Mouse (Mus musculus) MEL (cell line): Measurements from ENCODE around the gene Meaf6. TPM values are rescaled to one million over a fixed set of nuclear protein-coding genes. Genes with fewer than 3 reads are reported as not detected.

ENCODE experiments used
- DNase-seq: peaks from one replicate; pipeline ENCODE4 v3.0.0; 2011; ENCODE audit warnings: low read depth, low spot score
- H3K27ac ChIP-seq: 2 replicates; pipeline ENCODE4 v1.5.1; 2012; ENCODE audit warnings: low read depth, mild to moderate bottlenecking, control low read depth, low read length, moderate library complexity; ENCODE audit not compliant: control insufficient read depth
- H3K27me3 ChIP-seq, 2 experiments: fragments of 150-350 bp in 1 of 2; sonication (generic) in 1 of 2; 2 replicates each; pipeline ENCODE4 v1.6.1; 2012; ENCODE audit warnings: low read length in 2 of 2, mild to moderate bottlenecking in 2 of 2, improper control_type of control experiment in 1 of 2, moderate library complexity in 1 of 2; ENCODE audit not compliant: insufficient read depth in 2 of 2, control insufficient read depth in 1 of 2
- H3K36me3 ChIP-seq, 2 experiments: 2 replicates each; pipeline ENCODE4 v1.6.1; 2012 to 2014; ENCODE audit warnings: low read length in 2 of 2, improper control_type of control experiment in 1 of 2, inconsistent platforms in 1 of 2, mild to moderate bottlenecking in 1 of 2; ENCODE audit not compliant: insufficient read depth in 2 of 2, control insufficient read depth in 1 of 2
- H3K4me1 ChIP-seq, 2 experiments: fragments of 150-350 bp in 1 of 2; sonication (generic) in 1 of 2; 2 replicates each; pipeline ENCODE4 v1.6.1; 2012; ENCODE audit warnings: low read length in 2 of 2, improper control_type of control experiment in 1 of 2, mild to moderate bottlenecking in 1 of 2; ENCODE audit not compliant: insufficient read depth in 2 of 2, control insufficient read depth in 1 of 2
- H3K4me3 ChIP-seq, 2 experiments: fragments of 150-350 bp in 1 of 2; sonication (generic) in 1 of 2; 2 replicates each; pipeline ENCODE4 v1.5.1; 2012; ENCODE audit warnings: low read depth in 2 of 2, low read length in 2 of 2, mild to moderate bottlenecking in 2 of 2, moderate library complexity in 2 of 2, control low read depth in 1 of 2, improper control_type of control experiment in 1 of 2; ENCODE audit not compliant: control insufficient read depth in 1 of 2, insufficient read depth in 1 of 2
- H3K79me2 ChIP-seq: 2 replicates; pipeline ENCODE4 v1.6.1; 2012; ENCODE audit warnings: mild to moderate bottlenecking, low read length, moderate library complexity; ENCODE audit not compliant: control insufficient read depth, poor library complexity, insufficient read depth
- H3K9ac ChIP-seq: 2 replicates; pipeline ENCODE4 v1.6.1; 2012; ENCODE audit warnings: low read depth, mild to moderate bottlenecking, control low read depth, low read length, moderate library complexity; ENCODE audit not compliant: control insufficient read depth, poor library complexity, severe bottlenecking
- H3K9me3 ChIP-seq: fragments of 150-350 bp; sonication (generic); replicated peaks from 2 replicates; pipeline ENCODE4 v1.6.1; 2012; ENCODE audit warnings: mild to moderate bottlenecking, low read length, improper control_type of control experiment, moderate library complexity; ENCODE audit not compliant: insufficient read depth
- CHD1 ChIP-seq: IDR thresholded peaks from 2 replicates; pipeline ENCODE4 v1.6.1; 2012; ENCODE audit warnings: low read depth, mild to moderate bottlenecking, inconsistent platforms, low read length, improper control_type of control experiment
- CTCF ChIP-seq, 3 experiments: IDR thresholded peaks in 2 of 3; conservative IDR thresholded peaks in 1 of 3; 2 replicates each; pipeline ENCODE4 v1.5.1; 2011 to 2012; ENCODE audit warnings: low read length in 3 of 3, low read depth in 2 of 3, mild to moderate bottlenecking in 2 of 3, improper control_type of control experiment in 1 of 3, inconsistent platforms in 1 of 3, mixed read lengths in 1 of 3, moderate library complexity in 1 of 3; ENCODE audit not compliant: control insufficient read depth in 1 of 3, insufficient read depth in 1 of 3, poor library complexity in 1 of 3, severe bottlenecking in 1 of 3
- E2F4 ChIP-seq: IDR thresholded peaks from 2 replicates; pipeline ENCODE4 v1.6.1; 2011; ENCODE audit warnings: low read depth, low read length, improper control_type of control experiment, borderline replicate concordance
- ELF1 ChIP-seq: IDR thresholded peaks from 2 replicates; pipeline ENCODE4 v1.6.1; 2014; ENCODE audit warnings: low read depth, mild to moderate bottlenecking, inconsistent platforms, low read length, improper control_type of control experiment, moderate library complexity
- EP300 ChIP-seq, 2 experiments: IDR thresholded peaks; 2 replicates each; pipeline ENCODE4 v1.6.1; 2011; ENCODE audit warnings: improper control_type of control experiment in 2 of 2, low read length in 2 of 2, low read depth in 1 of 2, mild to moderate bottlenecking in 1 of 2
- ETS1 ChIP-seq: IDR thresholded peaks from 2 replicates; pipeline ENCODE4 v1.6.1; 2012; ENCODE audit warnings: low read depth, mild to moderate bottlenecking, inconsistent platforms, low read length, improper control_type of control experiment, moderate library complexity
- GATA1 ChIP-seq: IDR thresholded peaks from 2 replicates; pipeline ENCODE4 v1.6.1; 2011; ENCODE audit warnings: low read depth, low read length, improper control_type of control experiment
- JUND ChIP-seq: IDR thresholded peaks from 2 replicates; pipeline ENCODE4 v1.6.1; 2011; ENCODE audit warnings: low read depth, mild to moderate bottlenecking, improper control_type of control experiment, low read length
- MAX ChIP-seq: IDR thresholded peaks from 2 replicates; pipeline ENCODE4 v1.6.1; 2011; ENCODE audit warnings: low read length, improper control_type of control experiment
- MXI1 ChIP-seq: IDR thresholded peaks from 2 replicates; pipeline ENCODE4 v1.6.1; 2011; ENCODE audit warnings: mild to moderate bottlenecking, low read depth, low read length, improper control_type of control experiment
- MYB ChIP-seq: IDR thresholded peaks from 2 replicates; pipeline ENCODE4 v1.6.1; 2011; ENCODE audit warnings: mild to moderate bottlenecking, low read depth, low read length, improper control_type of control experiment
- NELFE ChIP-seq: IDR thresholded peaks from 2 replicates; pipeline ENCODE4 v1.6.1; 2011; ENCODE audit warnings: low read depth, low read length, improper control_type of control experiment
- NRF1 ChIP-seq: IDR thresholded peaks from 2 replicates; pipeline ENCODE4 v1.6.1; 2014; ENCODE audit warnings: low read depth, mild to moderate bottlenecking, inconsistent platforms, low read length, improper control_type of control experiment, moderate library complexity; ENCODE audit not compliant: poor library complexity, insufficient read depth, severe bottlenecking
- POLR2AphosphoS5 ChIP-seq: IDR thresholded peaks from 2 replicates; pipeline ENCODE4 v1.6.1; 2012; ENCODE audit warnings: low read depth, borderline replicate concordance, mild to moderate bottlenecking, inconsistent platforms, low read length, moderate library complexity, mixed read lengths
- RAD21 ChIP-seq: IDR thresholded peaks from 2 replicates; pipeline ENCODE4 v1.6.1; 2011; ENCODE audit warnings: mild to moderate bottlenecking, low read depth, low read length, improper control_type of control experiment
- SIN3A ChIP-seq: IDR thresholded peaks from 2 replicates; pipeline ENCODE4 v1.6.1; 2012; ENCODE audit warnings: low read length, improper control_type of control experiment, inconsistent platforms
- TBP ChIP-seq: IDR thresholded peaks from 2 replicates; pipeline ENCODE4 v1.8.0; 2011; ENCODE audit warnings: low read depth, low read length, improper control_type of control experiment
- TCF12 ChIP-seq: IDR thresholded peaks from 2 replicates; pipeline ENCODE4 v1.6.1; 2014; ENCODE audit warnings: low read depth, mild to moderate bottlenecking, inconsistent platforms, low read length, improper control_type of control experiment, moderate library complexity
- ZC3H11A ChIP-seq: IDR thresholded peaks from 2 replicates; pipeline ENCODE4 v1.6.1; 2012; ENCODE audit warnings: low read depth, mild to moderate bottlenecking, inconsistent platforms, low read length, improper control_type of control experiment
- ZNF384 ChIP-seq: IDR thresholded peaks from 2 replicates; pipeline ENCODE4 v1.6.1; 2012; ENCODE audit warnings: low read depth, mild to moderate bottlenecking, inconsistent platforms, low read length, improper control_type of control experiment
- polyA plus RNA-seq, 2 experiments: library from polyadenylated mRNA; stranded (reverse) in 1 of 2; unstranded in 1 of 2; fragments of >175 nt in 1 of 2; fragments of >200 nt in 1 of 2; gene quantifications; 2 replicates each; pipeline versions ENCODE4 v1.2.1 to v1.2.4; 2012; ENCODE audit warnings: low replicate concordance in 2 of 2, low read depth in 1 of 2; ENCODE audit not compliant: insufficient read length in 2 of 2, insufficient read depth in 1 of 2, missing spikeins in 1 of 2
- total RNA-seq: library from RNA; depleted of rRNA; stranded (reverse); fragments of 300-350 nt; gene quantifications from 2 replicates; pipeline ENCODE4 v1.2.3, GENCODE M21; 2012; rRNA removed

Meaf6 gene
- total and polyA plus RNA-seq, 3 experiments = 34.9 to 46.7 TPM; not detected in 1

- Histone ChIP-seq H3K27me3 (no peaks in the 10 kb centered on the region), H3K9ac (no peak overlapping the region), H3K79me2 (no peaks in the 10 kb centered on the region), H3K9me3 (no peaks in the 10 kb centered on the region), H3K36me3 (no peaks in the 10 kb centered on the region), H3K4me3 (no peak overlapping the region), H3K27ac (no peak overlapping the region), H3K4me1 (no peaks in the 10 kb centered on the region)
- no peak for DNase-seq
- no peak for TF ChIP-seq TCF12
- TF ChIP-seq CHD1 = no peak
- no peak for TF ChIP-seq E2F4
- TF ChIP-seq MXI1 = no peak
- no peak for TF ChIP-seq ZC3H11A
- no peak for TF ChIP-seq GATA1
- TF ChIP-seq MAX = no peak
- no peak for TF ChIP-seq TBP
- no peak for TF ChIP-seq NELFE
- TF ChIP-seq JUND = no peak
- no peak for TF ChIP-seq EP300 (IDR thresholded peaks at IDR 0.05; ENCODE audit: low read depth in 1 of 2, low read length in 2 of 2)
- no peak for TF ChIP-seq SIN3A
Observed at GRCm38 (mm10) chr4:125161392-125161791, 76.5 kb downstream of the Meaf6 start.

GRCm38 (mm10) chr4:125162701-125163100, 77.8 kb downstream of the Meaf6 start:
- no peak overlapping the region for H3K9ac ChIP-seq
- no peak for DNase-seq
- no peaks in the 10 kb centered on the region for H3K27me3 ChIP-seq
- no peaks in the 10 kb centered on the region for H3K79me2 ChIP-seq
- TF ChIP-seq ETS1 (no peak), NRF1 (no peak), TCF12 (no peak), ZNF384 (no peak), MYB (no peak), EP300 (IDR thresholded peaks at IDR 0.05; ENCODE audit: low read depth in 1 of 2, low read length in 2 of 2) (no peak), ZC3H11A (no peak), TBP (no peak), CTCF (IDR thresholded peaks at IDR 0.05 in 2 of 3, conservative IDR thresholded peaks at IDR 0.05 in 1 of 3; ENCODE audit: control insufficient read depth in 1 of 3, insufficient read depth in 1 of 3, low read depth in 2 of 3, low read length in 3 of 3, poor library complexity in 1 of 3, severe bottlenecking in 1 of 3) (no peak), ELF1 (no peak), POLR2AphosphoS5 (no peak), MXI1 (no peak), JUND (no peak), RAD21 (no peak), NELFE (no peak)
- H3K9me3 ChIP-seq = no peaks in the 10 kb centered on the region
- no peaks in the 10 kb centered on the region for H3K36me3 ChIP-seq
- no peak overlapping the region for H3K4me3 ChIP-seq
- H3K4me1 ChIP-seq = no peaks in the 10 kb centered on the region
- no peak overlapping the region for H3K27ac ChIP-seq

Other genes starting within 250 kb of the Meaf6 start
- 90.0 and 107 TPM in 2 replicates for gene Yrdc, start 234.5 kb upstream of the Meaf6 start, total RNA-seq
- gene Yrdc, start 234.5 kb upstream of the Meaf6 start, polyA plus RNA-seq = 100 to 1,000 TPM in 1 of 2 experiments, not detected in 1; 105 TPM
- gene 1110065P20Rik, start 233.9 kb upstream of the Meaf6 start, total RNA-seq = 40.6 and 43.4 TPM in 2 replicates
- 10 to 100 TPM in 1 of 2 experiments, not detected in 1; 50.9 TPM for gene 1110065P20Rik, start 233.9 kb upstream of the Meaf6 start, polyA plus RNA-seq
- gene Maneal, start 223.0 kb upstream of the Meaf6 start, total RNA-seq = 0.08 TPM in 1 of 2 replicates, not detected in the other
- not detected for gene Maneal, start 223.0 kb upstream of the Meaf6 start, polyA plus RNA-seq
- gene Epha10, start 204.2 kb upstream of the Meaf6 start, total RNA-seq = not detected in 2 replicates
- gene Epha10, start 204.2 kb upstream of the Meaf6 start, polyA plus RNA-seq = not detected
- gene 9930104L06Rik, start 148.1 kb upstream of the Meaf6 start, total RNA-seq = 12.2 and 17.3 TPM in 2 replicates
- 10 to 100 TPM in 1 of 2 experiments, not detected in 1; 15.5 TPM for gene 9930104L06Rik, start 148.1 kb upstream of the Meaf6 start, polyA plus RNA-seq
- 108 and 112 TPM in 2 replicates for gene Cdca8, start 145.8 kb upstream of the Meaf6 start, total RNA-seq
- gene Cdca8, start 145.8 kb upstream of the Meaf6 start, polyA plus RNA-seq = 100 to 1,000 TPM in 1 of 2 experiments, not detected in 1; 202 TPM
- gene Rspo1, start 98.7 kb upstream of the Meaf6 start, total RNA-seq = not detected in 2 replicates
- not detected for gene Rspo1, start 98.7 kb upstream of the Meaf6 start, polyA plus RNA-seq
- gene Gnl2, start 68.5 kb upstream of the Meaf6 start, total RNA-seq = 80.3 and 83.9 TPM in 2 replicates
- 100 to 1,000 TPM; 110 to 226 TPM for gene Gnl2, start 68.5 kb upstream of the Meaf6 start, polyA plus RNA-seq
- gene Dnali1, start 19.4 kb upstream of the Meaf6 start, total RNA-seq = 0.16 TPM in 1 of 2 replicates, not detected in the other
- under 1 TPM in 1 of 2 experiments, not detected in 1; 0.08 TPM for gene Dnali1, start 19.4 kb upstream of the Meaf6 start, polyA plus RNA-seq
- gene Snip1, start 18.5 kb upstream of the Meaf6 start, total RNA-seq = 35.6 and 40.6 TPM in 2 replicates
- gene Snip1, start 18.5 kb upstream of the Meaf6 start, polyA plus RNA-seq = 10 to 100 TPM; 33.4 to 62.2 TPM
- 0.92 and 0.95 TPM in 2 replicates for gene Zc3h12a, start 42.7 kb downstream of the Meaf6 start, total RNA-seq
- gene Zc3h12a, start 42.7 kb downstream of the Meaf6 start, polyA plus RNA-seq = 1 to 10 TPM in 1 of 2 experiments, not detected in 1; 3.3 TPM